Mouse (Mus musculus) midbrain, embryonic 14.5 days (tissue): ENCODE data around the gene Msrb2. TPM values are rescaled to one million over a fixed set of nuclear protein-coding genes. Genes with fewer than 3 reads are reported as not detected.
A peak's percentile ranks its signal among the peaks of the same experiment; 100 is the strongest.

Experiments
- ATAC-seq: fragments of 200-750 bp; cut with Nextera tagmentation; 2 replicates; pipeline ENCODE4 v1.8.0; 2017; ENCODE audit warnings: moderate number of reproducible peaks, moderate library complexity; ENCODE audit not compliant: low FRiP score, low TSS enrichment
- DNase-seq: peaks from one replicate; pipeline ENCODE4 v3.0.0-alpha.2; 2015
- H3K27ac ChIP-seq: fragments of 300-500 bp; sonication (generic); replicated peaks from 2 replicates; pipeline ENCODE4 v1.5.1; 2014; ENCODE audit warnings: mild to moderate bottlenecking, low read depth, low read length, moderate library complexity
- H3K27me3 ChIP-seq: fragments of 300-500 bp; sonication (generic); 2 replicates; pipeline ENCODE4 v1.6.1; 2014; ENCODE audit warnings: low read length, control low read depth, mixed read lengths; ENCODE audit not compliant: control insufficient read depth, insufficient read depth
- H3K36me3 ChIP-seq: fragments of 300-500 bp; sonication (generic); 2 replicates; pipeline ENCODE4 v1.6.1; 2014; ENCODE audit warnings: low read length, control low read depth; ENCODE audit not compliant: control insufficient read depth, insufficient read depth
- H3K4me1 ChIP-seq: fragments of 300-500 bp; sonication (generic); 2 replicates; pipeline ENCODE4 v1.6.1; 2014; ENCODE audit warnings: mild to moderate bottlenecking, antibody characterized with exemption, low read length, control low read depth; ENCODE audit not compliant: control insufficient read depth, insufficient read depth
- H3K4me2 ChIP-seq: fragments of 300-500 bp; sonication (generic); 2 replicates; pipeline ENCODE4 v1.6.1; 2014; ENCODE audit warnings: mild to moderate bottlenecking, low read length, moderate library complexity
- H3K4me3 ChIP-seq: fragments of 300-500 bp; sonication (generic); replicated peaks from 2 replicates; pipeline ENCODE4 v1.5.1; 2014; ENCODE audit warnings: low read depth, low read length
- H3K9ac ChIP-seq: fragments of 300-500 bp; sonication (generic); replicated peaks from 2 replicates; pipeline ENCODE4 v1.6.1; 2014; ENCODE audit warnings: mild to moderate bottlenecking, low read length, moderate library complexity
- H3K9me3 ChIP-seq: fragments of 300-500 bp; sonication (generic); 2 replicates; pipeline ENCODE4 v1.6.1; 2016; ENCODE audit warnings: low read length, control low read depth, mixed read lengths; ENCODE audit not compliant: control insufficient read depth
- WGBS: fragments of 180-500 bp; shearing (Covaris S2); extraction: QIAGEN DNeasy Blood & Tissue Kit; methylation state at CpG from one replicate; pipeline ENCODE4 v1.1.7; 2014; 5-methylcytosine and 5-hydroxymethylcytosine counted together
- polyA plus RNA-seq: library from polyadenylated mRNA; unstranded; fragments of >200 nt; fragmentation: Nextera tagmentation; extraction: Ambion mirVana; gene quantifications from 2 replicates; pipeline ENCODE4 v1.2.1, GENCODE M21; 2014

Gene Msrb2
- polyA plus RNA-seq, 1 experiment from 2014 or later = 5.9 TPM

DNA sequence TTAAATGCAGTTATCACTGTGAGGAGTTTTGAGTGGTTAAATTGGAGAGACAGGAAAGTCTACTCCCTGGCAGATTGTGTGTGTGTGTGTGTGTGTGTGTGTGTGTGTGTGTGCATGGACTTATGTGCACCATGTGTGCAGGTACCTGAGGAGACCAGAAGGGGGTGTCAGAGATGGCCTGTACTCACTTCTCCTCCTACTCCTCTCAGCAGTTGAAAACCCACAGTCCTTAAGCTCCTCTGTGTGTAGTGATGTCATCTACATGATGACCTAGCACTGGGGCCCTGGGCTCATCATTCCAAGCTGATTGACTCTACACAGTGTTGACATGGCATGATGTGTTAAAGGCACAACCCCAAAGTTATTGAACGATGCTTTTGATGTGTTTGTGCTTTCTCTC, 11.0 kb downstream of the Msrb2 start:
- ATAC-seq (no peak), DNase-seq (no peak)
- H3K9me3 ChIP-seq = no peaks in the 10 kb centered on the region
- no peak overlapping the region for H3K27ac ChIP-seq
- H3K9ac ChIP-seq = no peak overlapping the region
- no peaks in the 10 kb centered on the region for H3K27me3 ChIP-seq
- H3K36me3 ChIP-seq = no peaks in the 10 kb centered on the region
- H3K4me2 ChIP-seq = no peak overlapping the region
- H3K4me1 ChIP-seq = no peaks in the 10 kb centered on the region
- 94% methylated on average over 1 of the region's 1 CpGs for WGBS
- H3K4me3 ChIP-seq = no peak overlapping the region

DNA sequence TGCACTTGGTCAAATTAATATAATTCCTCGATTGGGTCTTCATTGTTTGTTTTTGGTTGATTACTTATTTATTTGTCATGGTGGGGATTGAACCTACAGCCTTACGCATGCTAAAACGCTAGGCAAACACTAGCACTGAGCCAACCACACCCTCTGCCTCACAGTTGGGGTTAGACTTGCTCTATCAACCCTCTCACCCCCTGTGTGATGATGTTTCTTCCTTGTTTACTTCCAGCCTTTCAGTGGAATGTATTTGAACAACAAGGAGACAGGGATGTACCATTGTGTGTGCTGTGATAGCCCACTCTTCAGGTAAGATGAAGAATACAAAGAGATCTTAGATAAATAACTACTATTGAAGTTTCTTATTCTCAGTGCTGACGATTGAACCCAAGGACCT, 11.8 kb downstream of the Msrb2 start:
- H3K9ac ChIP-seq = no peak overlapping the region
- 70% methylated on average over 4 of the region's 4 CpGs for WGBS
- DNase-seq = no peak
- no peak overlapping the region for H3K27ac ChIP-seq
- no peaks in the 10 kb centered on the region for H3K36me3 ChIP-seq
- H3K4me1 ChIP-seq = no peaks in the 10 kb centered on the region
- no peaks in the 10 kb centered on the region for H3K9me3 ChIP-seq
- H3K27me3 ChIP-seq = no peaks in the 10 kb centered on the region
- H3K4me2 ChIP-seq = no peak overlapping the region
- no peak overlapping the region for H3K4me3 ChIP-seq
- no peak for ATAC-seq

DNA sequence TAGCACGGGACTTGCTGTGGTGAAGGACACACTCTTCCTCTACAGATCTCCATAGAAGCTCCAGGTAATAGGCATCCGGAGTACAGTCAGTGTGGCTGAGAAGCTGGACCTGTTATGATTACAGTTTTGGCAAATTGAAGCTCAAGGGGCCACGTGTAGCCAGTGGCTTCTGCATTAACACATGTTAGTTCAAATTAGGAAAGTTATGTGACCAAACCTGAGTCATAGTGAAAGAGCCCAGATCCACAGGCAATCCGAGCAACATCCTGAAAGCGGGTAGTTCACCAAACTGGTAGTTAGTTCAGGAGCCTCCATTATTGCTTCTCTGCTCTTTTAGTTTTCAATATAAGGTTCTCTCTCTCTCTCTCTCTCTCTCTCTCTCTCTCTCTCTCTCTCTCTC, 14.5 kb downstream of the Msrb2 start:
- Histone ChIP-seq H3K9ac (no peak overlapping the region), H3K4me1 (no peaks in the 10 kb centered on the region), H3K36me3 (no peaks in the 10 kb centered on the region), H3K4me3 (no peak overlapping the region), H3K27me3 (no peaks in the 10 kb centered on the region), H3K9me3 (no peaks in the 10 kb centered on the region), H3K4me2 (no peak overlapping the region), H3K27ac (no peak overlapping the region)
- DNase-seq (no peak), ATAC-seq (no peak)
- WGBS = 92% methylated on average over 5 of the region's 5 CpGs

DNA sequence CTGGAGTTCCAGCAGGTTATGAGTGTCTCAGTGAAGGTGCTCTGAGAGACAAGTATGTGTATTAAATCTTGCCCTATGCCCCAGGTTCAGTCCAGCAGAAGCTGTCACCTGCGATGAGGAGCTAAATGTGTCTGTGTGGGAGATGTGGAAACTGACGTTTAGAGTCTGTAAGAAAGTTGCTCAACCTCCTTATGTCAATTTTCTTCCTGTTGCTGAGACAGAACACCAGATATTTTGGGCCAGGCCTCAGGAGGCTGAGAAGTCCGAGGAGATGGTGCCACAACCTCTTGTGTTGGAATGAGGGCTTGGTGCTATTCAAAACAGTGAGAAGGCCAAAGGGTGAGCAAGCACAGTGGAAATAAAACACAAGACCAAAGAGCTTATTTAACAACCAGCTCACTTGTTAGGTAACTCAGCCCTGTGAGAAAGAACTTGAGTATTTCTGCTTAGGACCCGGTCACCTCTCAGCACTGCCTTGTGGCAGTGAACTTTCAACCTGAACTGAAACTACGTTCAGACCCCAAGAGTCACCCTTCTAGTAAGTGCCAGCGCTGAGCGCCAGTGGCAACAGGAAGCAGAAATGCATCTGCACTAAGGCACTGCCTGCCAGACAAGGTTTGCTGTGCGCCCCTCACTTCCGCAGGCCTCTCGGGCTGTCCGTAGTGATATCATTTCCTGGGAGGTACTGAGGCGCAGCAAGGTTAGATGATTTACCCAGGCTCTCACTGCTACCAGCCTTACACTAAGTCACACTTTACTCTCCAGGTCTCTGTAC, 17.3 kb downstream of the Msrb2 start:
- DNase-seq (no peak), ATAC-seq (no peak)
- WGBS = 88% methylated on average over 12 of the region's 12 CpGs

DNA sequence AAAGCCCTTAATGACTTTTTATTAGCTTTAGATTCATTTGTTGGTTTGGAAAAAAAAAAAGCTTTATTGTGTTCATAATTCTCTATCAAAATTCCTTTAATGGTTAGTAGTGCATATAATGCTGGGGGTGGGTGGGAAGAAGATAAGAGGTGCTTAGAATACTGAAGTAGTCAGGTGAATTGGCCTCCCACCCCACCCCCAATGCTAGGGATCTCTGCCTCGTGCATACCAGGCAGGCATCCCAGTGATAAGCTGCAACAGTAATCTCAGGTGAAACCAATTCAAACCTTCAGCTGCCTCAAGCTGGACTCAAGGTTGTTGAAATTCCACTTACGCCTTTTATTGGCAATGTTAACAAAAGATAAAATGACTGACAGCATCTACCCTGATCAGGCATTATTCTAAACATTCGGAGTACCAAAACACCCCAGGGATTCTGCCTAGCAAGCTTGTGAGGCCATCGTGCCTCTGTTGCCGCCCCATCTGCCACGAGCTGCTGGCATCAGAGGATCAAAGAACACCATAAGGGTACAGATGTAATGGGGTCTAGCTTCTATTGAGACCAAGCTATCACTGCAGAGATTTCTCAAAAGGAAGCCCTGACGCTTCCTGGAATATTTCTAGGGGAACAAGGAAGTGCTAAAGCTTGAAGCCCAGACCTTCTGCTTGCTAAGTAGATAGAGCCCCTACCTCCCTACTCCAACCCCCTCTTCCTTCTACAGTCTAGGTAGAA, 19.3 kb downstream of the Msrb2 start:
- no peak for ATAC-seq
- no peak overlapping the region for H3K27ac ChIP-seq
- no peak overlapping the region for H3K9ac ChIP-seq
- no peak overlapping the region for H3K4me3 ChIP-seq
- DNase-seq = peak; percentile 16
- H3K9me3 ChIP-seq = no peaks in the 10 kb centered on the region
- H3K4me1 ChIP-seq = no peaks in the 10 kb centered on the region
- WGBS = 39% methylated on average over 7 of the region's 7 CpGs
- no peaks in the 10 kb centered on the region for H3K36me3 ChIP-seq
- H3K27me3 ChIP-seq = no peaks in the 10 kb centered on the region
- H3K4me2 ChIP-seq = no peak overlapping the region

More for the DNA sequence above, 17.3 kb downstream of the Msrb2 start:
- Histone ChIP-seq H3K4me3 (no peak overlapping the region), H3K9me3 (no peaks in the 10 kb centered on the region), H3K27me3 (no peaks in the 10 kb centered on the region), H3K27ac (no peak overlapping the region), H3K4me2 (no peak overlapping the region), H3K9ac (no peak overlapping the region), H3K4me1 (no peaks in the 10 kb centered on the region), H3K36me3 (no peaks in the 10 kb centered on the region)

DNA sequence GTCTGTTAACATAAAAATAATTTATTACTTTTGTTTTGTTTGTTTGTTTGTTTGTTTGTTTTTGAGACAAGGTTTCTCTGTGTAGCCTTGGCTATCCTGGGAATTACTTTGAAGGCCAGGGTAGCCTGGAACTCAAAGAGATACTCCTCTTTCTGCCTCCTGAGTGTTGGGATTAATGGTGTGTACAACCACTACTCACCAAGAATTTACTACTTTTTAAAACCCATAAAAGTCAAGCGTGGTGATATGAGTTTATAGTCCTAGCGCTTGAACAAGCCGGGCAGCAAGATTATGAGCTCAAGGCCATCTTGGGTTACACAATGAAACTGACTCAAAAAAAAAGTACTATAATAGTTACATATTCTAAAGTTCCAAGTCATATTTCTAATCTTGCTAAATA, 20.4 kb downstream of the Msrb2 start:
- Histone ChIP-seq H3K9me3 (no peaks in the 10 kb centered on the region), H3K4me2 (no peak overlapping the region), H3K27ac (no peak overlapping the region), H3K9ac (no peak overlapping the region), H3K36me3 (no peaks in the 10 kb centered on the region), H3K4me1 (no peaks in the 10 kb centered on the region), H3K27me3 (no peaks in the 10 kb centered on the region), H3K4me3 (no peak overlapping the region)
- ATAC-seq (no peak), DNase-seq (no peak)
- whole genome bisulfite sequencing = 95% methylated on average over 3 of the region's 3 CpGs

DNA sequence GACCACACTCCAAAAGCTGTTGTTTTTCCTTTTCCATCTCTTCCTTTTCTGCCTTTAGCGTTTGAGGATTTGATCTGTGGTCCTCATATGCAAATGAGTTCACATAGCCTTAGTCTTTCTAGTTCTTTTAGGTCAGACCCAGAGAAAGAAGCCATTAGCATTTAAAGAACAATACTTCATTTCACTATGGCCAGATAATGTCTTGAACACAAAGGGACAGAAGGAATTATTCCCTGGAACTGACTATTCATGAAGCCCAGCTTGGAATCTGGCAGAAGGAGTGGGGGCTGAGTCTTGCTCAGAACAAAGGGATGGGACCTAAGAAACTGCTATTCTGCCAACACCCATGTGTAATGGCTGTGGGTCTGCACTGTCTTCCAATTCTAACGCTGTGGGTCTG, 21.6 kb downstream of the Msrb2 start:
- no peaks in the 10 kb centered on the region for H3K36me3 ChIP-seq
- no peaks in the 10 kb centered on the region for H3K27me3 ChIP-seq
- H3K9ac ChIP-seq = no peak overlapping the region
- H3K4me3 ChIP-seq = no peak overlapping the region
- H3K9me3 ChIP-seq = no peaks in the 10 kb centered on the region
- WGBS = 22% methylated on average over 2 of the region's 2 CpGs
- no peak overlapping the region for H3K4me2 ChIP-seq
- no peak for ATAC-seq
- no peaks in the 10 kb centered on the region for H3K4me1 ChIP-seq
- H3K27ac ChIP-seq = no peak overlapping the region
- DNase-seq = no peak

DNA sequence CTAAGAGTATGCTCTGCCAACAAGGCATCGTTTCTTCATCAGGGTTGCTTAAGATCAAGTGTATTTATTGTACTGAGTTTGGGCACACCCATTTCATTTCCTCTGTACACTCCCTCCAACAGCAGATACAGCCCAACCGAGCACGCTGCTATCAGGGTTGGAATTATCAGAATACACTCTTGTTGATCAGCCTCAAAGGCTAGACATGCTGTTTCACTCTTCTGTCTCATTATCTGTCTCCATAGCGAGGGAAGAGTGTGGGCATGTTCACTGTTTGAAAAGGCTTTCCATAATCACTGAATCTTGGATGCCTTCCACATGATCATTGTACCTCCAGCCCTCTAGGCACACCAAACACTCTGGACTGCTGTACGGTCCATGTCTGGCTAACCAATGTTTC, 34.2 kb downstream of the Msrb2 start:
- Histone ChIP-seq H3K4me1 (no peaks in the 10 kb centered on the region), H3K27ac (no peak overlapping the region), H3K27me3 (no peaks in the 10 kb centered on the region), H3K4me2 (no peak overlapping the region), H3K4me3 (no peak overlapping the region), H3K36me3 (no peaks in the 10 kb centered on the region), H3K9ac (no peak overlapping the region), H3K9me3 (no peaks in the 10 kb centered on the region)
- DNase-seq (no peak), ATAC-seq (no peak)
- WGBS = 86% methylated on average over 5 of the region's 5 CpGs

DNA sequence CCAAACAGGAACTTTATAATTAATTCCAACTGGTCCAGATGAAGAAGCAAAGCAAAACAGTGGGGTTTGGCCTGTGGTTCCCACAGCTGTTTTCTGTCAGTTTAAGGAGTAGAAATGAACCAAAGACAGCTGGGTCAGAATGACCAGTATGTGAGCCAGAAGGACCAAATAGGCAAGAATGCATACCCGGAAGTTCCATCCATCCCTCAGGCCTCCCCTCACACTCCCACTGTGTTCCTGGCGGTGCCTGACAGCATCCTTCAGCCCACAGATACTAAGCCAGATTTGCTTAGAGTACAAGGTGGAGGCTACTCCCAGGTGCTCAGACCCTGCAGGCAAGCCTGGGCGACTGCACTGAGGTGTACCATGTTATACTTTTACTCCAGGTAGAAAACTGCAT, 35.3 kb downstream of the Msrb2 start:
- no peaks in the 10 kb centered on the region for H3K4me1 ChIP-seq
- H3K4me2 ChIP-seq = no peak overlapping the region
- no peaks in the 10 kb centered on the region for H3K27me3 ChIP-seq
- H3K27ac ChIP-seq = no peak overlapping the region
- WGBS = 71% methylated on average over 3 of the region's 3 CpGs
- ATAC-seq = no peak
- H3K4me3 ChIP-seq = no peak overlapping the region
- H3K9me3 ChIP-seq = no peaks in the 10 kb centered on the region
- no peak overlapping the region for H3K9ac ChIP-seq
- H3K36me3 ChIP-seq = no peaks in the 10 kb centered on the region
- no peak for DNase-seq
